Mouse (Mus musculus) cerebral cortex, adult 2 months (tissue): ENCODE results near the gene Git2.

Experiments used
- WGBS: fragments of 180-500 bp; shearing (Covaris S2); methylation state at CpG from one replicate; pipeline ENCODE4 v1.1.7; 2018; 5-methylcytosine and 5-hydroxymethylcytosine counted together

Gene Git2

DNA sequence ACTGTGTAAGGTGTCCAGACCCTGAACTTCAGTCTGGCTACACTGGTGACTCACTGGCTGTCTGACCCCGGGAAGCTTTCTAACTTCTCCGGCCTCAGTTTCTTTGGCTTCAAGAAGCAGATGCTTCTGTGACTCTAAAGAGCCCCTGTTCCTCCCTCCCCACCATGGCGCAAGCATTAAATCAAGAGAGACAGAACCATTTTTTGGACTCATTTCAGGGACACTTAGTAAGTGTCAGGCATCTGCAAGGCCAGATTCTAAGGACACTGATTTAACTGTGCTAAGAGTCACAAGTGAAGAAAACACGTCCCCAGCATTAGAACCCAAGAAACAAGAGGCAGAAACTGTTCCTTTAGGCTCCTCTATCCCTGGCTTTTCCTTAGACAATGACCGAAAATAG, 89.3 kb downstream of the Git2 start:
- 91% methylated on average over 5 of the region's 5 CpGs for WGBS

DNA sequence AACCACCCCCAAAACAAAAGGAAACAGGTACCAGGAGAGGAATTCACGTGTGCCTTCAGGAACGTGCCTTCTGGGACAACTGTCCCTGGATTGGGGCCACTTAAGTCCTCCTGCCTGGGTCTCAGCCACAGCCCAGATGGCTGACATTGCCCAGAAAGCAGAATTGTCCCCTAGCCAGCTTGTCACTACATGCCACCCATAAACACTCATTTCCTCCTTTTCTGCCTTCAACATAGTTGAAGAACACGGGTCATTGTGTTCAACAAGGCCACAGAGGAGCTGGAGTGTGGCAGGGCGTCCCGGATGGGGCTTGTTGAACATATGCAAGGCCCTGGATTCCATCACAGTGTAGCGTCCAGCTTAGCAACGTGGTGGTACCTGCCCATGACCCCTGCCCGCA, 93.6 kb downstream of the Git2 start:
- WGBS, result 63% methylated on average over 8 of the region's 8 CpGs

DNA sequence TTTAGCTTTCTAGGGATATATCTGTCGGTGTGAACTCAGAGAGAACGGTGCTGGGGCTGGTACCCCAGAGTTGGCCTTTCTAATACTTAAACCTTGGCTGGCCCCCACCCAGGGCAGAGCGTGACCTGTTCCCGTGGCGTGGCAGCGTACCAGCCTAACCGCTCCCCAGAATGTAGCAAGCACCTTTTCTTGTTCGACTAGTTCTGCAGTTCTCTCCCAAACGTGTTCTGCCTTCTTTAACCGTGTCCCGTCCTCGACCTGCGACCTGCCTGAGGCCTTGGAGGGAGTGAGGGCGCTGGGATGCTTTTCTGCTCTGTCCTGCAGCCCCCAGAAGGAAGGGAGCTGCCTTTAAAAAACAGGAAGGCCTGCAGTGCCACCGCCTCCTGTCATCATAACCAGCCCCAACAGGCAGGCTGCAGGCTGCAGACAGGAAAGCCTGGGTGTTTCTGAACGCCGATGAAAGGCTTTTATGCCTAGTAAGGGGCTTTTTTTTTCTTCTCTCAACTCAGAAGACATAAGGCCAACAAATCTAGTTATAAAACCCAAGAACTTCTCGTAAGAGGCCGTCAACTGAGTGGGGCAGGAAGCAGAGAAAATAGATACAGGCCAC, 94.5 kb downstream of the Git2 start:
- 76% methylated on average over 19 of the region's 19 CpGs for WGBS

DNA sequence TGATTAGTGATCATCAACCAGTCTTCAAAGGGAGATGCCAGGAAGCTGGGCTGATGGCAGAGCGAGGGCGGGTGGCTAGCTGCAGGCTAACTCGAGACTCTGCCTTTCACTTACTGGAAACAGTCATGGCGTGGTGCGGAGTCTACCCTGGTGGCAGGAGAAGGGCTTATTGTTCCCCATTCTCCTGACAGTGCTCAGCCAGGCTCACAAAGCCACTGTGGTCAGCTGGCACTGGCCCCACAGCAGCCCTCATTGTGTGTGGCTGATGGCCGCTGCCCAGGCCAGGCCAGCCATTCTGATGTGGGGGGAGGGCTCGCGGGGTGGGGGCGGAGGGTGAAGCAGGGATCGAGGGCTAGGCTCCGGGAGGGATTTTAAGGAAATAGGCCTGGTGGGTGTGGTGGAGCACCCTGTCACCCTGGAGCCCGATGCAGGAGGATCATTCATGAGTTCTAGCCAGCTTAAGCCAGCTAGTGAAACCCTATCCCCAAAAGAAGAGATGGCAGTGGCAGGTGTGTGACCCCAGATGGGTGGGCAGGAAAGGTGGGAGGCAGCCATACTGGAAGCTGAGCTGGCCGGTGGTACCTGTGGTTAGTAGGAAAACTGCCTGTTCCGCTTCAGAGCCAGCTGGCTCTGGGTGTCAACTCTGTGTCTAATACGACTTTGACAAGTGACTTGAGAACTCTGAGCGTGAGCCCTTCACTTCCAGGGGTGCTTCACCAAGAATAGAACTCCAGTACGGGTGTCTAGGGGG, 95.3 kb downstream of the Git2 start:
- 66% methylated on average over 17 of the region's 17 CpGs for WGBS
